Mouse (Mus musculus) thymus, postnatal 36 days (tissue): ENCODE results near the gene Lamb2.
A peak's percentile ranks its signal among the peaks of the same experiment; 100 is the strongest.

Source experiments
- DNase-seq, 2 experiments: peaks; one replicate each; pipeline ENCODE4 v3.0.0; 2022; ENCODE audit warnings: mixed read lengths in 2 of 2

The Lamb2 gene

GRCm38 (mm10) chr9:108479721-108480351 lies at the start of gene Lamb2:
Gene Lamb2 (plus strand): TSS chr9:108479736.
- no peak for DNase-seq

- no peak for DNase-seq
Observed at GRCm38 (mm10) chr9:108431431-108432067, 48.0 kb upstream of the Lamb2 start.

GRCm38 (mm10) chr9:108436182-108436581 lies 43.4 kb upstream of the Lamb2 start, which contains the start of gene BC048562:
Gene BC048562 (plus strand): TSS chr9:108436482.
- DNase-seq, result no peak

- no peak for DNase-seq
Observed at GRCm38 (mm10) chr9:108439176-108439575, 40.4 kb upstream of the Lamb2 start.

GRCm38 (mm10) chr9:108440485-108440884 lies 39.1 kb upstream of the Lamb2 start:
- DNase-seq, result no peak

GRCm38 (mm10) chr9:108441236-108441919 lies 38.2 kb upstream of the Lamb2 start:
- no peak for DNase-seq

- peak in 1 of 2 experiments; percentile 23 for DNase-seq
Observed at GRCm38 (mm10) chr9:108445125-108445524, 34.4 kb upstream of the Lamb2 start.

- DNase-seq, result no peak
Observed at GRCm38 (mm10) chr9:108449860-108450259, 29.7 kb upstream of the Lamb2 start.

- no peak for DNase-seq
Observed at GRCm38 (mm10) chr9:108450292-108451169, 29.0 kb upstream of the Lamb2 start.

GRCm38 (mm10) chr9:108451170-108451493 lies 28.4 kb upstream of the Lamb2 start:
- DNase-seq, result no peak

- no peak for DNase-seq
Observed at GRCm38 (mm10) chr9:108451519-108452160, 27.9 kb upstream of the Lamb2 start.

GRCm38 (mm10) chr9:108452291-108452906 lies 27.1 kb upstream of the Lamb2 start:
- DNase-seq, result peak; percentile 80 to 84

- DNase-seq, result no peak
Observed at GRCm38 (mm10) chr9:108452911-108453310, 26.6 kb upstream of the Lamb2 start.

- DNase-seq, result no peak
Observed at GRCm38 (mm10) chr9:108453458-108453857, 26.1 kb upstream of the Lamb2 start.

- no peak for DNase-seq
Observed at GRCm38 (mm10) chr9:108454429-108454828, 25.1 kb upstream of the Lamb2 start.

- no peak for DNase-seq
Observed at GRCm38 (mm10) chr9:108455747-108456571, 23.6 kb upstream of the Lamb2 start.

- no peak for DNase-seq
Observed at GRCm38 (mm10) chr9:108456953-108457352, 22.6 kb upstream of the Lamb2 start.

- no peak for DNase-seq
Observed at GRCm38 (mm10) chr9:108459939-108460318, 19.6 kb upstream of the Lamb2 start.

GRCm38 (mm10) chr9:108460319-108461178 lies 19.0 kb upstream of the Lamb2 start, which contains the start of gene Ccdc71:
Gene Ccdc71 (plus strand): TSS chr9:108460527.
- peak; percentile 83 to 89 for DNase-seq

GRCm38 (mm10) chr9:108461181-108461631 lies 18.3 kb upstream of the Lamb2 start, which contains the start of gene Klhdc8b:
Gene Klhdc8b (minus strand): TSS chr9:108461581.
- DNase-seq, result no peak
